Mouse (Mus musculus): ENCODE results near the gene Egf. TPM values are rescaled to one million over a fixed set of nuclear protein-coding genes. Genes with fewer than 3 reads are reported as not detected.
"Not testable (repeated sequence)": the region's sequence is repeated elsewhere in the genome, so short reads cannot be mapped to it uniquely, and the experiment has no call there.

Egf gene
- polyA plus RNA-seq, 1 experiment, result 3.5 TPM

DNA sequence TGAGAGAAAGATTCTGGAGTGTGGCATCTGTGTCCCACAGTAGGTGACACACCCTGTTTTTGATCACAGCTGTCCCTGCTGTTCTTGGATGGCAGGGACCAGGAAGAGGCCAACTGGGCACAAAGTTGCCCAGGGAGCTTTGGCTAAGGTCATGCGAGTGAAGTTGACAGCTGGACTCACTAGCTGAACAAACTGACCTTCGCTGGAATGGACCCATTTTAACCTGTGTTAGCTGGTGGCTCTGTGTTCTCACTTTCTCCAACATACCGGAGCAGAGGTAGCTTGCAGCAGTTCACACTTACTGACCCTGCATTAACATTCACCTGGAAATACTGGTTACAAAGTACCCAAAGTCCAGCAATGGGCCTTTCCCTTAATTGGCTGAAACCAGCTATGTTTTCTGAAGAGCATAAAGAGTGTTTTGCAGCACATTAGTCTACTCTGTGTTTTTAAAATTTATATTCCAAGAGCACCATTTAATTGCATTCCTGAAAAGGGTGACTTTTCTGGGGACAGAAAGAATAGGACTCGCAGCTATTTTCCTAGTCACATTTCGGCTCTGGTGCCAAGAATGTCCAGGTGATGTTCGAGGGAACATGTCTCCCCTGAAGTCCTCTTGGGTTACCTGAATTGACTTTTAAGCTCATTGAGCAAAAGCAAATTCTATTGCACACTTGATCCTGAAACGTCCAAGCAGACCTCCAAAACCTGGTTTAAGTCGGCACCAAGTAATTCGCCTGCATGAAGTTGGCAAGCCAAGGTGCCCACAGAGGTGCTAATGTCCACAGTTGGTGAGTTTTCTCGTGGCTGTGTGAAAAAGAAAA, 12.1 kb upstream of the Egf start:
- no peak overlapping the region for H3K4me3 ChIP-seq (ENCODE audit: insufficient read depth, low read length)
- no peaks in the 10 kb centered on the region for H3K4me1 ChIP-seq (ENCODE audit: control insufficient read depth, insufficient read depth, low read length)
- TF ChIP-seq POLR2A (IDR thresholded peaks at IDR 0.05; ENCODE audit: extremely low read depth, insufficient read depth, low read length), result no peak
- TF ChIP-seq CTCF (IDR thresholded peaks at IDR 0.05; ENCODE audit: extremely low read depth, insufficient read depth, low read length), result no peak
- H3K27ac ChIP-seq (ENCODE audit: insufficient read depth, low read length), result no peak overlapping the region

DNA sequence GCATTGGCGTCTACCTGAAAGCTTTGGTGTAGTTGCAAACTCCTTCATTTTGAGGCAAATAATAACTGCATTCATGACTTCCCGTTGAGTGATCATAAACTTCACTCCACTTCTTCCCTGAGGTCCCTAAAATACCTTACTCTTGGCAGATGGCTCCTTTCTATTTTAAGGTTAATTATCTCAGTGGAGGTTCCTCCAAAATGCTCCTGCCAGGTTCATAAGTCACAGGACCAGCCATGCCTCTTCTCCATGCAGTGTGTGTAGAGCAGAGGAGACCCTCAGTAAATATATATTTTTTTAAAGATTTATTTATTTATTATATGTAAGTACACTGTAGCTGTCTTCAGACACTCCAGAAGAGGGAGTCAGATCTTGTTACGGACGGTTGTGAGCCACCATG, 11.0 kb upstream of the Egf start:
- no peaks in the 10 kb centered on the region for H3K4me1 ChIP-seq (ENCODE audit: control insufficient read depth, insufficient read depth, low read length)
- no peak overlapping the region for H3K4me3 ChIP-seq (ENCODE audit: insufficient read depth, low read length)
- no peak overlapping the region for H3K27ac ChIP-seq (ENCODE audit: insufficient read depth, low read length)
- TF ChIP-seq CTCF (IDR thresholded peaks at IDR 0.05; ENCODE audit: extremely low read depth, insufficient read depth, low read length) (no peak), POLR2A (IDR thresholded peaks at IDR 0.05; ENCODE audit: extremely low read depth, insufficient read depth, low read length) (no peak)

DNA sequence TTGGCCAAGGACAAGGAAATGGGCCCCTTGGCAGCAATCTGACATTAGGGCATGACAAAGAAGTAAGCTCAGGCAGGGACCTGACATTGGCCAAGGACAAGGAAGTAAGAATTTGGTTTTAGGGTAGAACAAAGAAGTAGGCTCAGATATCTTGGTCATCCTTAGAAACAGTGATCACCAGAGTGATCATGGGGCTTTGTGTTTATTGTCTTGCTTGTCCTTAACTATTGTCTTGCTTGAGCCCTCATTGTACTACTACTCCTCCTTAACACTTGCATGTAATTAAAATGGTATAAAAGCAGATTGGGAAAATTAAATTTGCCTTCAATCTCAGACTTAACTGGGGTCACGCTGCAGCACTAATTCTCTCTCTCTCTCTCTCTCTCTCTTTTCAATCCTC, 2.5 kb upstream of the Egf start:
- not testable (repeated sequence) for H3K4me1 ChIP-seq (ENCODE audit: control insufficient read depth, insufficient read depth, low read length); H3K27ac ChIP-seq (ENCODE audit: insufficient read depth, low read length); H3K4me3 ChIP-seq (ENCODE audit: insufficient read depth, low read length)

DNA sequence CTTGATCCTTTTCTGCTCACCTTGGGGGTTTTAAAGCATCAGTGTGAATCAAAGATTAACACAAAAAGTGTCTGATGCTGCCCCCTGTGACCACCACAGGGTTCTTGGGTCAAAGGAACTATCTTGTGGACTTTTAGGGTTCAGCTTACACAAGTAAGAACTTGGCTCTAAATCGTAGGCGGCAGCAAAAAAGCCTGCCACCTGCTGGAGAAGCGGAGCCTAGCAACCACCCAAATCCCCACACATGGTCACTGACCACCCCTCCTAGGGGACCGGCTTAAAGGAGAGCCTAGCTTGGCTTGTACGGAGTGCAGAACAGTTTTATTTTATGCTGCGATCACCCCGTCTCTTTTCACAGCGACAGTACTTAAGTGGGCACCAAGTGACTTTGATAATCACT, 10.3 kb downstream of the Egf start:
- TF ChIP-seq POLR2A (IDR thresholded peaks at IDR 0.05; ENCODE audit: extremely low read depth, insufficient read depth, low read length), result no peak
- peak; percentile 36; the same call in 1 of the 2 replicates for TF ChIP-seq CTCF (IDR thresholded peaks at IDR 0.05; ENCODE audit: extremely low read depth, insufficient read depth, low read length)
- H3K4me1 ChIP-seq (ENCODE audit: control insufficient read depth, insufficient read depth, low read length), result no peaks in the 10 kb centered on the region
- H3K4me3 ChIP-seq (ENCODE audit: insufficient read depth, low read length), result no peak overlapping the region
- no peak overlapping the region for H3K27ac ChIP-seq (ENCODE audit: insufficient read depth, low read length)

DNA sequence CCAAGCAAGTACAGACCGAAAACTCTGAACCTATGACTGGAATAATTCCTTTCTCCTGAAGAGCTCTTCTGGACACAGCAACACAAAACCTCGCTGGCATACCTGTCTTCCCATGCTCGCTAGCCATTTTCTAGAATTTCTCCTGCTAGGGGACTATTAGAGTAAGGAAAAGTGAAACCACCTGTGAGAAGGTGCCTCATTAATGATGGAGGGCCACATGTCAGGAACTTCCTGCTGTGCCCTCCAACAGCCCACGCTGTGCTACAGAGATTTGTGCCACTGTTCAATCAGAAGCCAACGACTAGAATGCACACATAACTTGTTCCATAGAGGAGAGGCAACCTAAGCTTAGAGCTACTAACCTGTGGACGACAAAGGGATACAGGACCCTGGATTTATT, 12.3 kb downstream of the Egf start:
- Histone ChIP-seq H3K4me1 (ENCODE audit: control insufficient read depth, insufficient read depth, low read length) (no peaks in the 10 kb centered on the region), H3K27ac (ENCODE audit: insufficient read depth, low read length) (no peak overlapping the region), H3K4me3 (ENCODE audit: insufficient read depth, low read length) (no peak overlapping the region)
- TF ChIP-seq POLR2A (IDR thresholded peaks at IDR 0.05; ENCODE audit: extremely low read depth, insufficient read depth, low read length) (no peak), CTCF (IDR thresholded peaks at IDR 0.05; ENCODE audit: extremely low read depth, insufficient read depth, low read length) (no peak)

DNA sequence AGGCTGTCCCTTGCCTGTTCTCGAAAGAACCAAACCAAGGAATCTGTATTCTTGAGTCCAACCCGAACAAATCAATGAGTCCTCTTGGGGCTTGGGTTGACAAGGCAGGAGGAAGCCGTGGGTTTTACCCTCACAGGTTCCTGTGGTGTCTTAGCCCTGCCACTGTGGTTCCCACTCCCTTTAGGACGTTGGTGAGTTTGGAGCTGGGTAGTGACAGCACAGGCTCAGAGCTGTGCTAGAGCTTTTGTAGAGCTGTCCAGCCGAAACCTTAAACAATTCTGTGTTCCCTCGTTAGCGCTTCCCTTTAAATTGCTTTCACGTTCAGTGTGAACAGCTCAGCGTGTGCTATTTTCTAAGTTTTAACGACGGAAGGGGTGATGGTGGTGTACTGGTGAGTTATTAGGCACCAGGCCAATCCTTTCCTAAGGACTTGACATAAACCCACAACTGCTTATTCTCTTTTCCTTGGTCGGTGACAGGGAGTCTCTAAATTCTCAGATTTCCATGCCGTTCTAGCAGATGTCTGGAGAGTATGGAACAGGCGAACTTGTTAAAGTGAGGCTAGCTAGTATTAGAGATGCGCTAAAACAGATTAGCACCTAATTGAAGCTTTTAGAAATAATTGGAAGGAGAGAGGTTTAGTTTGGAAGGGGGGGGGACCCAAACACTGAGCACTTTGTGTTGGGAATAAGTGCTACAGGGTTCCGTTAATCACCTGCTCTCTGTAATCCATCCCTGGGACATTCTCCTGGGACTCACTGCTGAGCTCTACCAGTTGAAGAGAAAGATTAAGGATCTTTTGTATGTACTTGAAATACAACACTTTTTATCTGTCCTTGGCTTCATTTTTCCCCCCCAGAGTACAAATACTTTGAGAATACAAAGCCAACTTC, 16.6 kb downstream of the Egf start:
- TF ChIP-seq CTCF (IDR thresholded peaks at IDR 0.05; ENCODE audit: extremely low read depth, insufficient read depth, low read length) (no peak), POLR2A (IDR thresholded peaks at IDR 0.05; ENCODE audit: extremely low read depth, insufficient read depth, low read length) (no peak)
- H3K4me3 ChIP-seq (ENCODE audit: insufficient read depth, low read length), result no peak overlapping the region
- H3K27ac ChIP-seq (ENCODE audit: insufficient read depth, low read length), result no peak overlapping the region
- H3K4me1 ChIP-seq (ENCODE audit: control insufficient read depth, insufficient read depth, low read length), result no peaks in the 10 kb centered on the region

DNA sequence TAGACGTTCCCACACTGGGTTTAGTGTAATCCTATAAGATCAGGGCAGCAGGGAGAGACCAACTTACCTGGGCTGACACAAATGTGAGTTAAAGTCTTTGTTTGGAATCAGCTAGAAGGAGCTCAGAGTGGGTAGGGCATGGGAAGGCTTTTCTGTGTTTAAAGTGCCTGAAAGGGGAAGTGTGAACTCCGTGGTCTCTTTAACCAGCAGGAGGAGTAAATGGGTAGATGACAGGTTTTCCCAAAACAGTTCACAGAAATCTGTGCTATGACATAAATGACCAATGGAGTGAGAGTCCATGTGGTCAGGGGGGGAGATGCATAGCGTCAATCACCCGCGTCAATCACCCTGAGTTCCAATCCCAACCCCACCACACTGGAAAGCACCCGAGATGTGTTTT, 23.5 kb downstream of the Egf start:
- TF ChIP-seq POLR2A (IDR thresholded peaks at IDR 0.05; ENCODE audit: extremely low read depth, insufficient read depth, low read length), result no peak
- TF ChIP-seq CTCF (IDR thresholded peaks at IDR 0.05; ENCODE audit: extremely low read depth, insufficient read depth, low read length), result no peak
- no peaks in the 10 kb centered on the region for H3K4me1 ChIP-seq (ENCODE audit: control insufficient read depth, insufficient read depth, low read length)
- no peak overlapping the region for H3K4me3 ChIP-seq (ENCODE audit: insufficient read depth, low read length)
- no peak overlapping the region for H3K27ac ChIP-seq (ENCODE audit: insufficient read depth, low read length)

DNA sequence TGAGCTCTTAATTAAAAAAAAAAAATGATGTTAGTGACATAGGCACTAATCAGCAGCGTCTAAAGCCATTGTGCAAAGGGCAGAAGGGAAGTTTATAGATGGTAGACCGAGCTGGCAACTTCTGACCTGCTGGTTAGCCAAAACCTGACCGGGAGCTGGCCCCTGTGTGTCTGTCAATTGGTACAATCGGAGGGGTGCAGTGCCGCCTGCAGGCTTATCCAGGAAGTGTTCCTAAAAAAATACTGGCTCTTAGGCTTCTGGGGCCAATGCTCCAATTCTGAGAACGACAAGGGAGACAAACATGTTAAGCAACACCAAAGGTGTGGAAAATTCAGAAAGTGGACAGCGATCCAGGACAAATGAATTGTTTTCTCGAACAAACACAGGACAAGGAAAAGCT, 24.7 kb downstream of the Egf start:
- no peak overlapping the region for H3K4me3 ChIP-seq (ENCODE audit: insufficient read depth, low read length)
- H3K27ac ChIP-seq (ENCODE audit: insufficient read depth, low read length), result no peak overlapping the region
- TF ChIP-seq POLR2A (IDR thresholded peaks at IDR 0.05; ENCODE audit: extremely low read depth, insufficient read depth, low read length) (no peak), CTCF (IDR thresholded peaks at IDR 0.05; ENCODE audit: extremely low read depth, insufficient read depth, low read length) (peak; percentile 8; the same call in 1 of the 2 replicates)
- H3K4me1 ChIP-seq (ENCODE audit: control insufficient read depth, insufficient read depth, low read length), result no peaks in the 10 kb centered on the region

DNA sequence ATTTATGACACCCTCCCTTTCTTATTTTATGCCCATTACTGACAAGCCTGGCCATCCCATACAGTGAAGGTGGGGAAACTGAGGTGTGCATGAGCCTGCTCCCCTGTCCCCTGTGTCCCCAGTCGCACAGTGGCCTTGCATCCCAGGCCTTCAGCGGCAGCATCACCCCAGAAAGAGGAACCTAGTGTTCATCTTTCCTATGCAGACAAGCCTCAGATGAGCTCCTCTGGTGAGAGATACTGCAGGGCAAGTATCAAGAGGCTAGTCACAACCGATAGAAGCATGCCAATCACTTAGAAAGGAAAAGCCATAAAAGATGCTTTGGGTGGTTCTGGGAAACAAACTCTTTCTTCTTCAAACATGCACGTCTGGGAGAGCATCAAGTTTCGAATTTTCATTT, 25.2 kb downstream of the Egf start:
- H3K4me3 ChIP-seq (ENCODE audit: insufficient read depth, low read length), result no peak overlapping the region
- no peak for TF ChIP-seq POLR2A (IDR thresholded peaks at IDR 0.05; ENCODE audit: extremely low read depth, insufficient read depth, low read length)
- TF ChIP-seq CTCF (IDR thresholded peaks at IDR 0.05; ENCODE audit: extremely low read depth, insufficient read depth, low read length), result no peak
- H3K4me1 ChIP-seq (ENCODE audit: control insufficient read depth, insufficient read depth, low read length), result no peaks in the 10 kb centered on the region
- H3K27ac ChIP-seq (ENCODE audit: insufficient read depth, low read length), result no peak overlapping the region

DNA sequence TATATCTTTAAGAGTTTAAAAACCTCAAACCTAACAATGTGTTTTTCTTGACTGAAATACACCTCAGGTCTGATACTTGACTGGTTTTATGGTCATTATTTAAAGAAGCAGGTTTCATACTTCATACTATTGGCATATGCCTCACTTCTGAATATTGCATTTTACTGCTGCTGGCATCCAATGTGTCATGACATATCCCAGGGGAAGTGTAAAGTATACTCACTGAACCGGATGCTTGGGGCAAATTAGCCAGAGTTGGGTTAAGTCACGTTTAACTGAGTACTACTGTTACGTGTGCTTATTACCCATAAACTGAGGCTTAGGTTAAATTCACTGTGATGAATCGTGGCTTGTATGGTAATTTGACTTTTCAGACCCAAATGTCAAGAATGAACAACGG, 29.5 kb downstream of the Egf start:
- H3K4me3 ChIP-seq (ENCODE audit: insufficient read depth, low read length), result peak overlapping the region; percentile 51; the same call in 1 of the 2 replicates
- no peak for TF ChIP-seq CTCF (IDR thresholded peaks at IDR 0.05; ENCODE audit: extremely low read depth, insufficient read depth, low read length)
- TF ChIP-seq POLR2A (IDR thresholded peaks at IDR 0.05; ENCODE audit: extremely low read depth, insufficient read depth, low read length), result no peak
- H3K4me1 ChIP-seq (ENCODE audit: control insufficient read depth, insufficient read depth, low read length), result no peaks in the 10 kb centered on the region
- H3K27ac ChIP-seq (ENCODE audit: insufficient read depth, low read length), result no peak overlapping the region

Data from cortical plate, adult 2 months (tissue).